Mouse (Mus musculus) frontal cortex, postnatal 14 days (tissue): ENCODE measurements around the gene Nav3.

ENCODE experiments used
- DNase-seq, 2 experiments: peaks; one replicate each; pipeline ENCODE4 v3.0.0; 2022; ENCODE audit warnings: low spot score in 2 of 2

The Nav3 gene

DNA sequence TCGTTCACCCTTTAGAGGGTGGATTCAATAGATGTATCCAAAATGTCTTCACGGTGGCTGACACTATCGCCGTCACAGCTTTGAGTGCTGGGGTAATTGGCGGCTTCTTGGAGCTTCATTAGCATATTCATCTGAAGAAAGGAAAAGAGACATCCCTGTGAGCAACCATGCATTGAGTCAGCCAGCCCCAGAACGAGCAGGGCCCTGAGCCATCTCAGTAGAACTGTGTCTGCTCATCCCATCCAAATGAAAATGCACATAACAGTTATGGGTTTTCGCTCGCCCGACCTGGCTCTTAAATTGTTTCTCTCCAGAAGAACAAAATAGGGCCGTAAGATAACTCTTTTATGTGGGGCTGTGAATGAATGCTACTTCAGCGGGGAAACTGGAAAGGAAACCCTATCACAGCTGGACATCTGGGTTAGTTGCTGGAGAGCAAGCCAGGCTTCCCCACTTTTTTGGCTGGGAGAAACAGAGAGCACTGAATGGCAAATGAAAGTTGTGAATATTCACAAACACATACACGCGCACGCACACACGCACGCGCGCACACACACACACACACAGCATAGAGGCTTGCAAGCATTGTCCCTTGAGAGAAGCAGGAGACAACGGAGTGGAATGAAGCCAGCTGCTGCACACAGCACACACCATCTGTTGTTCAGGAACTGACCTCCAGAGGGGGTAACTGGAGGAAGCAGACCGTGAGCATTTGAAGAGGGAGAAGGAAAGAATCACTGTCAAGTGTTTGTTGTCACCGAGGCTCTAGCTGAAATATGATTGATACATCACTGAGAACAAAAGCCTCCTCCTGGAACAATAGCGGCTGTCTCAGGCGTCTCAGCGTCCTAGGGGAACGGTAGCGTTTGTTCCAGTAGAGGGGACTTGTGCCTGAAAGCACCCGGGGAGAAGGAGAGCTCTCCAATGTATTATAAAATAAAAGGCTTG lies 771.6 kb downstream of the Nav3 start:
- peak; percentile 42 to 48 for DNase-seq

DNA sequence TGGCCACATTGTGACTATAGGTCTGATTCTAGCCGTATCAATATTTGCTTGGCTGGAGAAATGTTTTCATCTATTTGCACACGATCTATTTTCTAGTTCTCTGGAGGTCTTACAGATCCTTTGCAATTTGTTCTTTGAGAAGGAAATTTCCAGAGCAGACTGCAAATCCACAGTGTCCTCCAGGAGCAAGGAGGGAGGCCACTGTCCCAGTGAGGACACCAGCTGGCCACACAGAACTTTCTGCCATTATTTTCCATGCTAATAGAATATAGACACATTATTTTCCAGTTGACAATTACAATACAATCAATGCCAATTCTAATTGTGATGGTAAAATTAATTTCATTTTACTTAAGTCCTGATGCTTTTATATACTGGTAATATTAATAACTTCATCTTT lies 783.1 kb downstream of the Nav3 start:
- DNase-seq = no peak

DNA sequence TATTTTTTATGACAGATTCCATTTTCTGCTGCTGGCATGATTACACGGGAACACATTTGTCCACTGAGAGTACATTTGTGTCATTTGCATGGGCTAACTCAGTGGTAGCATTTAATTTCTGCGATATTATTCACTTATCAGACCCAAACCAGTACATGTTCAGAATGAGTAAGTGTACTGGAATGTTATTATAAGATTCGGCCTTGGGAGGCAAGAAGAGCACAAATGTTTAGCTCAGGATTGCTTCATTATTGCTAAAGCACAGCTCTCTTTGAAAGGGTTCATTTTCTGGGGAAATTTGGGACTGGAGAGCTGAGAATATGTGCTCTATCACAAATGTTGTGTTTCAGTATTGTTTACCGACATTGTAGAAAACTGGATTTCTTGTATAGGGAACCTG lies 788.6 kb downstream of the Nav3 start:
- no peak for DNase-seq

DNA sequence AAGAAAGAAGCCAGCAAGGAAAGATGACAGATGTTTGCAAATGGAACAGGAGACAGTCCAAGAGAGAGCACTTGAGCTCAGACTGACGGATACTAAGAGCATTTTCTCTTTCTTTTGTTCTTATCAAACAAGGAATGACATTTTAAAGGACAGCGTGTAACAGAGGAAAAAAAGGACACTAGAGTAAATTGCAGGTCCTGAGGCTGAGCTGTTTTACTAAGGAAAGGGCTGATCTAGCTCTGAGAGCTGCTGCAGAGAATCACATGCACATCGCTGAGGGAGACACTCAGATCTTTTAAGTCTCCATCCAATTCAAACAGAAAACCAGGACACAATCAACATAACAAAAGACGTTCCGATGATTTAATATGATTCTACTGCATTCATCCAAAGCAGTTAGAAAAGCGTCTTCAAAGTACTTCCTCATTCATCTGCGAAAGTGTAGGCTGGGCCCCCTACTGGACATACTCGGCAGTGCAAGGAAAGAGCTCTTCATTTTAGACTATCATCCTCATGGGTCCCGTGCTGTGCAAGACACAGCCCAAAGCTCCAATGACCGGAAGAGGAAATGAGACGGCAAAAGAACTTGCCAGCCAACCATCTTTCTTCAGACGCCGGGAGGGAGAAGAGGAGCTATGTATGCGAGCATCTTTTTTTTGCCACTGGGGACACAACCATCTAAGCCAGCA lies 791.2 kb downstream of the Nav3 start:
- DNase-seq = peak; percentile 70 to 84

DNA sequence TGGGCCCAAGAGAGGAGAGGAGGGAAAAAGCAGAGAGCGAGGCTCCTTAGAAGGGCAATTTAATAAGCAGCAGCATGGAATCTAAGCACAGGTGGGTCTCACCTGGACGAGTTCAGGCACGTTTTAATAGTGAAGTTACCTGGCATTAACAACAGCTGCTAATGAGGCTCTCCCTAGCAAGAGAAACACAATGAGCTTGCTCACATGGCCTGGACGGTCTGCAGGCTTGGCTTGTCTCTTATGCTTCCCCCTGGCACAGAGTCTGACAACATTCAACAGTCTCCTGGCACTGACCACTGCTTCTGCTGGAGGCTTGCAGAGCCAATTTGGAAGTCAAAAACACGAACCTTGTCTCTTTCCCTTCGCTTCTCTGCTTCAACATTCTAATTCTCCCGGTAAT lies 804.5 kb downstream of the Nav3 start:
- DNase-seq = no peak

DNA sequence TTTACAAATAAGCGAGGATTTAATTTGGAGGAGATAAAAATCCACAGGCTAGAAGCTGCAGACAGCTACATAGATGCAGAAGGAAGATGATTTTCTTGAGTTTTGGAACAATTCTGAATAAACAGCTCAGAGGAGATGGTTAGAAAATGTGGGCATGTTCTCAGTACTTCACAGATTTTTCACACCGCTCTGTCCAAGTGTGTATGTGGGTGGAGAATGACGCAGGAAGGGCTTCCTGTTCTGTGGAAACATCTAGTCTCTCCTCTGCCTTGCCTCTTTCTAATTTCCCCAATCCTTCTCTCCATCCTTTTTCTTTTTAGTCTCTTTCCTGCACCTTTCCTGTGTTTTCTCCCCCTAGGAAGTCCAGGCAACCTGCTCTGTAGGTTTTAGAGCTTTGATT lies 812.4 kb downstream of the Nav3 start:
- DNase-seq = no peak

DNA sequence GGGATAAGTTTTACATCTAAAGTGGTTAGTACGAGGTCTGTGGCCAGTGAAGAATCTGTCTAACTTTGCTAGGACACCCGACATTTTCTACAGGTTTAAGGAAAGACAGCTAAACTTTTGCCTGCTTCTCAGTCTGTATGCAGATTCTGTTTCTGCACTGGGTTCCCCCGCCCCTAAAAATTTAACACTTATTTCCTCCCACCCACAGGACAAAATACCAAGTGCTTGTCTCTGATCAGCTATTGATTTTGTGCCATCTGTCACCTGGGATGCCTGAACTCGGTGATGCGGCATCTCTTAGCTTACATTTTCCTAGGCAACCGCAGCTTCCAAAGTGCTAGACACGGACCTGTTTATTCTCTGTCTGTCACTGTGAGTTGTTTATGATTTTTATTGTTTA lies 814.2 kb downstream of the Nav3 start:
- DNase-seq = no peak

DNA sequence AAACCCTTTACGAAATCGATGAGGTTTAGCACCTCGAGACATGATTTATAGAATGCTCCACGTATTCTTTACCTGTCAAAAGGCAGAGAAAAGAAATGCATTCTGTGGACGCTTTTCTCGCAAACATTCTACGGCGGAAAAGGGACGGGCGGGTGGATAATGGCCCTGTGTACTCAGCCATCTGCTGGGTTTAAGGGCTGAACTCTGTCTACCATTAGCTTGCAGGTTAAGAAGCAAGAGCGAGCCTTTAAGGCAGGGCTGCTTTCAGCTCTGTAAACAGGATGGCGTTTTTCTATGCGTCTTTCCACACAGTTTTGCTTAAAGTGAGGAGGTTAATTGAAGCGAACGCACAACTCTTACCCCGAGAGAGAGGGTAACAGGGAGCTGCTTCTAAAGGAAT lies 818.3 kb downstream of the Nav3 start:
- DNase-seq = no peak
